In genomic region chr17:25044879-25045278, GRCm38 (mm10) we compare ENCODE assay signal across 25 mouse cellular contexts. TPM values are rescaled to one million over a fixed set of nuclear protein-coding genes. Genes with fewer than 3 reads are reported as not detected.
DNase-seq lines count a peak whose midpoint lies in the region; ATAC-seq and TF ChIP-seq lines count a peak whose summit lies in the region.
"Had no signal": no experiment of that assay in that cellular context is flagged by ENCODE, and none has a peak within 500 bp of the region (broad histone marks: within the 10 kb centered on the region; RNA-seq: fewer than 3 reads in every experiment).

No protein-coding gene starts in this region.

- H3K9ac ChIP-seq in heart, postnatal 0 days (replicated peaks; ENCODE audit: low read depth, low read length): no peak overlapping the region
- H3K9ac ChIP-seq: embryonic facial prominence, embryonic 15.5 days; hindbrain, embryonic 12.5 days; kidney, embryonic 15.5 days had no signal

- H3K27ac ChIP-seq in heart, postnatal 0 days (ENCODE audit: low read depth): peak overlapping the region; percentile 11; the same call in 1 of the 2 replicates
- H3K27ac ChIP-seq: embryonic facial prominence, embryonic 15.5 days; hindbrain, embryonic 12.5 days; kidney, embryonic 15.5 days; left cerebral cortex, adult 2 months had no signal

- no peak overlapping the region for H3K4me3 ChIP-seq in heart, postnatal 0 days (ENCODE audit: low read depth, low read length)
- H3K4me3 ChIP-seq: embryonic facial prominence, embryonic 15.5 days; hindbrain, embryonic 12.5 days; kidney, embryonic 15.5 days; left cerebral cortex, adult 2 months had no signal

- no peak for TF ChIP-seq CTCF in heart, postnatal 0 days (IDR thresholded peaks at IDR 0.05; ENCODE audit: low read depth)

- ATAC-seq in heart, postnatal 0 days (ENCODE audit: insufficient read depth, low read depth): no peak
- ATAC-seq in monocyte, adult 5-6 weeks (replicated peaks; ENCODE audit: insufficient number of reproducible peaks, low FRiP score, low TSS enrichment, poor library complexity, severe bottlenecking): peak; percentile 32; the same call in 1 of the 2 replicates
- ATAC-seq: forebrain, embryonic 14.5 days; intestine, postnatal 0 days had no signal

- H3K9me3 ChIP-seq in heart, postnatal 0 days (replicated peaks; ENCODE audit: control insufficient read depth, low read length): no peaks in the 10 kb centered on the region
- H3K9me3 ChIP-seq: embryonic facial prominence, embryonic 15.5 days; hindbrain, embryonic 12.5 days; kidney, embryonic 15.5 days had no signal

- no peak overlapping the region for H3K4me2 ChIP-seq in heart, postnatal 0 days (ENCODE audit: low read depth, low read length)
- H3K4me2 ChIP-seq: embryonic facial prominence, embryonic 15.5 days; hindbrain, embryonic 12.5 days; kidney, embryonic 15.5 days; midbrain, embryonic 11.5 days had no signal

- intact Hi-C loops in heart, postnatal 36 days (cut with DNase I): loop anchor here (2.0 kb wide), 1 partner anchor 38 kb away; the partner anchor contains the start of gene Tmem204

- peaks cover 11% of the 10 kb centered on the region; the same call in 1 of the 2 replicates for H3K36me3 ChIP-seq in heart, postnatal 0 days (replicated peaks; ENCODE audit: control insufficient read depth, insufficient read depth, low read length)

- 56% methylated on average over 7 of the region's 7 CpGs for WGBS in heart, postnatal 0 days

- DNase-seq in heart, postnatal 0 days (ENCODE audit: low spot score): no peak
- DNase-seq in heart, postnatal 36 days: no peak
- peak; percentile 69 for DNase-seq in A20 (ENCODE audit: low read depth, low spot score)
- peak; percentile 2 for DNase-seq in T-cell, adult 2 months (ENCODE audit: low spot score)
- DNase-seq in retina, postnatal 1 day: no peak
- no peak for DNase-seq in left cerebral cortex, adult 18-20 months (ENCODE audit: low spot score in 2 of 2)
- DNase-seq: adrenal gland, postnatal 10 days; cerebellum, adult 8-10 months; cerebellum, postnatal 36 days; gastrocnemius, postnatal 14 days; heart, postnatal 10 days; kidney, postnatal 4 days; layer of hippocampus, adult 9-11 months; lung, adult 18-20 months; lung, postnatal 10 days; right cerebral cortex, postnatal 14 days; thymus, postnatal 14 days had no signal

- no peaks in the 10 kb centered on the region for H3K4me1 ChIP-seq in heart, postnatal 0 days (ENCODE audit: control insufficient read depth, insufficient read depth)
- H3K4me1 ChIP-seq: embryonic facial prominence, embryonic 15.5 days; hindbrain, embryonic 12.5 days; kidney, embryonic 15.5 days had no signal

- TF ChIP-seq EP300 in heart, postnatal 0 days (IDR thresholded peaks at IDR 0.05; ENCODE audit: low read depth): no peak

- H3K27me3 ChIP-seq in heart, postnatal 0 days (ENCODE audit: control insufficient read depth, insufficient read depth, low read length): no peaks in the 10 kb centered on the region
- H3K27me3 ChIP-seq: embryonic facial prominence, embryonic 15.5 days; hindbrain, embryonic 12.5 days; kidney, embryonic 15.5 days had no signal

RNA-seq across cellular contexts. Expression of gene Ift140, which starts 29.0 kb away (rescaled TPM):
- total RNA-seq in heart, postnatal 0 days (2014; rRNA removed; ENCODE audit: low replicate concordance): 11.7 and 13.4 TPM in 2 replicates
- polyA plus RNA-seq in heart, postnatal 0 days (2015; fragmentation: Nextera tagmentation; extraction: Ambion mirVana): 4.0 and 4.6 TPM in 2 replicates
- total RNA-seq in heart, postnatal 36 days (2021): 1 to 10 TPM; 5.7 to 7.3 TPM
- 11.7 to 13.0 TPM (median 12.6 TPM) in 3 replicates for total RNA-seq in monocyte, adult 5-6 weeks (2017)
- total RNA-seq in left cerebral cortex, adult 18-20 months (2021): 10 to 100 TPM; 20.1 to 20.9 TPM

RNA-seq across cellular contexts. Expression of gene Cramp1l, which starts 29.3 kb away (rescaled TPM):
- 12.0 and 13.5 TPM in 2 replicates for total RNA-seq in heart, postnatal 0 days (2014; rRNA removed; ENCODE audit: low replicate concordance)
- 2.2 and 2.4 TPM in 2 replicates for polyA plus RNA-seq in heart, postnatal 0 days (2015; fragmentation: Nextera tagmentation; extraction: Ambion mirVana)
- 10 to 100 TPM; 12.6 to 13.1 TPM for total RNA-seq in heart, postnatal 36 days (2021)
- total RNA-seq in monocyte, adult 5-6 weeks (2017): 10.3 to 23.9 TPM (median 11.2 TPM) in 3 replicates
- total RNA-seq in left cerebral cortex, adult 18-20 months (2021): 10 to 100 TPM; 29.7 to 30.3 TPM

RNA-seq across cellular contexts. Expression of gene Tmem204, which starts 38.5 kb away (rescaled TPM):
- 53.8 and 56.4 TPM in 2 replicates for total RNA-seq in heart, postnatal 0 days (2014; rRNA removed; ENCODE audit: low replicate concordance)
- 27.2 and 27.9 TPM in 2 replicates for polyA plus RNA-seq in heart, postnatal 0 days (2015; fragmentation: Nextera tagmentation; extraction: Ambion mirVana)
- 10 to 100 TPM; 34.5 to 36.7 TPM for total RNA-seq in heart, postnatal 36 days (2021)
- not detected in 3 replicates for total RNA-seq in monocyte, adult 5-6 weeks (2017)
- 1 to 10 TPM; 8.9 to 9.4 TPM for total RNA-seq in left cerebral cortex, adult 18-20 months (2021)

Comparison
In these comparisons a context has a peak if more than half of its experiments do, and no peak if none do; other contexts are left out.
1. DNase-seq: peak in A20 (single experiment) and T-cell, adult 2 months (single experiment); none in heart, postnatal 0 days (single experiment), heart, postnatal 36 days (0 of 2), retina, postnatal 1 day (single experiment) and left cerebral cortex, adult 18-20 months (0 of 2).